10 mouse cellular contexts compared by ENCODE assay signal in genomic region chr11:7211211-7211610, GRCm38 (mm10). TPM values are rescaled to one million over a fixed set of nuclear protein-coding genes. Genes with fewer than 3 reads are reported as not detected.
DNase-seq lines count a peak whose midpoint lies in the region; ATAC-seq and TF ChIP-seq lines count a peak whose summit lies in the region.
"Had no signal": no experiment of that assay in that cellular context is flagged by ENCODE, and none has a peak within 500 bp of the region (broad histone marks: within the 10 kb centered on the region; RNA-seq: fewer than 3 reads in every experiment).

No protein-coding gene starts in this region.

- peak overlapping the region; percentile 35 for H3K27ac ChIP-seq in gastrocnemius, adult 2 months
- H3K27ac ChIP-seq in limb, embryonic 11.5 days (replicated peaks; ENCODE audit: low read depth, low read length) = no peak overlapping the region

- peak overlapping the region; percentile 82 for H3K4me3 ChIP-seq in gastrocnemius, adult 2 months
- 0 out of 2 replicates have a peak overlapping the region, but pooled peaks have one; percentile 6 for H3K4me3 ChIP-seq in limb, embryonic 11.5 days (ENCODE audit: low read depth, low read length)

- no peak overlapping the region for H3K9ac ChIP-seq in limb, embryonic 11.5 days (ENCODE audit: low read length)

- H3K36me3 ChIP-seq in limb, embryonic 11.5 days (ENCODE audit: control insufficient read depth, insufficient read depth, low read length) = no peaks in the 10 kb centered on the region

- TF ChIP-seq CTCF in gastrocnemius, adult 2 months (IDR thresholded peaks at IDR 0.05) = no peak

- H3K4me1 ChIP-seq in limb, embryonic 11.5 days (ENCODE audit: control insufficient read depth, insufficient read depth, low read length) = peaks cover 9% of the 10 kb centered on the region; the same call in 1 of the 2 replicates

- no peak for DNase-seq in gastrocnemius, adult 2 months
- DNase-seq in gastrocnemius, postnatal 25 days = no peak
- peak; percentile 63 for DNase-seq in Muller cell, postnatal 12 days (ENCODE audit: inconsistent ontology term)
- peak; percentile 49 for DNase-seq in forelimb bud, embryonic 11.5 days (ENCODE audit: low read depth, low spot score)
- peak; percentile 39 for DNase-seq in limb, embryonic 11.5 days (ENCODE audit: low spot score)
- no peak for DNase-seq in layer of hippocampus, adult 11-12 months (ENCODE audit: low spot score)
- no peak for DNase-seq in right cerebral cortex, postnatal 25 days
- DNase-seq in heart, postnatal 4 days = no peak
- DNase-seq: heart, adult 18-20 months had no signal

- ATAC-seq in limb, embryonic 11.5 days (ENCODE audit: insufficient number of reproducible peaks, low FRiP score, low TSS enrichment, low read depth) = no peak

- 18% methylated on average over 9 of the region's 9 CpGs for WGBS in limb, embryonic 11.5 days

- H3K9me3 ChIP-seq in limb, embryonic 11.5 days (ENCODE audit: control insufficient read depth, low read length) = no peaks in the 10 kb centered on the region

- peak overlapping the region; percentile 22; the same call in 1 of the 2 replicates for H3K4me2 ChIP-seq in limb, embryonic 11.5 days (ENCODE audit: low read depth, severe bottlenecking)

- peaks cover 30% of the 10 kb centered on the region for H3K27me3 ChIP-seq in limb, embryonic 11.5 days (ENCODE audit: control insufficient read depth, insufficient read depth, low read length)

- intact Hi-C loops in gastrocnemius, adult 2 months (cut with DNase I) = loop anchor here (5.0 to 10.0 kb wide), 2 partner anchors 356 to 1314 kb away; no protein-coding TSS in a partner anchor

RNA-seq across cellular contexts. Expression of gene Igfbp3, which starts 2.5 kb away (rescaled TPM):
- 10 to 100 TPM; 10.7 to 18.1 TPM for total RNA-seq in gastrocnemius, adult 2 months (2021)
- 10 to 100 TPM; 21.2 to 23.2 TPM for total RNA-seq in gastrocnemius, postnatal 25 days (2021)
- 69.4 and 73.0 TPM in 2 replicates for polyA plus RNA-seq in limb, embryonic 11.5 days (2014; fragmentation: Nextera tagmentation; extraction: Ambion mirVana)
- 10 to 100 TPM; 19.2 to 23.6 TPM for total RNA-seq in heart, postnatal 4 days (2021)

RNA-seq across cellular contexts. Expression of gene Igfbp1, which starts 13.6 kb away (rescaled TPM):
- not detected for total RNA-seq in gastrocnemius, adult 2 months (2021)
- total RNA-seq in gastrocnemius, postnatal 25 days (2021) = not detected
- polyA plus RNA-seq in limb, embryonic 11.5 days (2014; fragmentation: Nextera tagmentation; extraction: Ambion mirVana) = 0.37 and 0.40 TPM in 2 replicates
- total RNA-seq in heart, postnatal 4 days (2021) = not detected
- total RNA-seq: heart, adult 18-20 months had no signal

RNA-seq across cellular contexts. Expression of gene Gm11985, which starts 22.8 kb away (rescaled TPM):
- total RNA-seq in gastrocnemius, adult 2 months (2021) = not detected
- total RNA-seq in gastrocnemius, postnatal 25 days (2021) = not detected
- not detected in 2 replicates for polyA plus RNA-seq in limb, embryonic 11.5 days (2014; fragmentation: Nextera tagmentation; extraction: Ambion mirVana)
- total RNA-seq in heart, postnatal 4 days (2021) = not detected
- total RNA-seq: heart, adult 18-20 months had no signal
- polyA plus RNA-seq: liver, embryonic 16.5 days had no signal

Comparison
In these comparisons a context has a peak if more than half of its experiments do, and no peak if none do; other contexts are left out.
1. DNase-seq: peak in Muller cell, postnatal 12 days (single experiment), forelimb bud, embryonic 11.5 days (single experiment) and limb, embryonic 11.5 days (single experiment); none in gastrocnemius, adult 2 months (single experiment), gastrocnemius, postnatal 25 days (single experiment), layer of hippocampus, adult 11-12 months (single experiment), right cerebral cortex, postnatal 25 days (single experiment) and heart, postnatal 4 days (single experiment).